Mouse (Mus musculus) gastrocnemius, adult 8-10 months (tissue): ENCODE data around the gene Tprg. TPM values are rescaled to one million over a fixed set of nuclear protein-coding genes. Genes with fewer than 3 reads are reported as not detected.

ENCODE experiments used
- DNase-seq, 2 experiments: peaks; one replicate each; pipeline ENCODE4 v3.0.0; 2022; ENCODE audit warnings: low spot score in 2 of 2
- total RNA-seq, 4 experiments: library from RNA; stranded (reverse); gene quantifications; 2 replicates each; pipeline ENCODE4 v1.2.4; 2022

Gene Tprg
- total RNA-seq, 4 experiments from 2014 or later = not detected

GRCm38 (mm10) chr16:25333279-25334219 lies 46.9 kb downstream of the Tprg start:
- DNase-seq = no peak

GRCm38 (mm10) chr16:25335058-25335703 lies 48.6 kb downstream of the Tprg start:
- no peak for DNase-seq

GRCm38 (mm10) chr16:25349626-25350025 lies 63.0 kb downstream of the Tprg start:
- DNase-seq = peak; percentile 51 to 63

- DNase-seq = no peak
Observed at GRCm38 (mm10) chr16:25367834-25368233, 81.2 kb downstream of the Tprg start.

DNA sequence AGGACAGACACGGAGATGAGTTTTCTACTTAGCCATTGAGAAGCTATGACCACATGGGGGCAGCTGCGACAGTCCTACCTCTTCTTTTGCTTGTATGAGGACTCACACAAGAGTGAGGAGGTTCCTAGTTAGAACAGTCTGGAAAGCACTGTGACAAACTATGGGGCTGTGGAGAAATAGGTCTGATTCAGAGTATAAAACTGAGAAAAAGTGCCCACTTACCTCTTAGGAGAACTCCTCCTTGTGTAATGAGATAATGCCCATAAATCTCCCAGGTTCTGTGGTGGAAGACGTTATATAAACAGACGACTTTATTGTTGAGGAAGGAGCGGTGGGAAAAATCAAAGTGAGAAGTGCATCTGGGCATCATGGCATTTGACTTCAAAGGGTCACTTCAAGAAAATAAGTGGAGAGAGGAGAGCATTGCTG lies 83.4 kb downstream of the Tprg start:
- DNase-seq = no peak

- no peak for DNase-seq
Observed at GRCm38 (mm10) chr16:25374121-25374520, 87.5 kb downstream of the Tprg start.

- DNase-seq = no peak
Observed at GRCm38 (mm10) chr16:25374775-25375174, 88.2 kb downstream of the Tprg start.

GRCm38 (mm10) chr16:25376720-25377373 lies 90.2 kb downstream of the Tprg start:
- peak; percentile 72 to 81 for DNase-seq

DNA sequence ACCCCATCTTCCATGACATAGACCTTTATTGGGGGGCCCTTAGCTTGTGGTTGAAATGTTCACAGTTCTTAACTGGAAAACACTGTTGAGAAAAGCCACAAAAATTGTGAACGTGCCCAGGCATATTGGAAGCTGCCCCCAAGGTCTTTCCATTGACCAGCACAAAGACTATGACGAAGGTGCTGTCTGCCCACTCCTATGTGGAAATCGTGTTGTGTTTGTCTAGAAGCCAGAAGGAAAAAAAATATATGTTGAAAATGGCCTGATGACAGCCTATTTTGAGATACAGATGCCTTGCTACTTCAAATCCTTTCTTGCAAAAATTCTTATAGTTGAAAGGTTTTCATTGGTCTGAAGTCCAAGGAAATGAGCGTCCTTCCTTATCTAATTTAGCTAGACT lies 91.1 kb downstream of the Tprg start:
- DNase-seq = no peak

GRCm38 (mm10) chr16:25385498-25386192 lies 99.0 kb downstream of the Tprg start:
- DNase-seq = no peak

- DNase-seq = no peak
Observed at GRCm38 (mm10) chr16:25394676-25395075, 108.1 kb downstream of the Tprg start.

- DNase-seq = no peak
Observed at GRCm38 (mm10) chr16:25404156-25404555, 117.5 kb downstream of the Tprg start.

GRCm38 (mm10) chr16:25407204-25407886 lies 120.7 kb downstream of the Tprg start:
- no peak for DNase-seq

DNA sequence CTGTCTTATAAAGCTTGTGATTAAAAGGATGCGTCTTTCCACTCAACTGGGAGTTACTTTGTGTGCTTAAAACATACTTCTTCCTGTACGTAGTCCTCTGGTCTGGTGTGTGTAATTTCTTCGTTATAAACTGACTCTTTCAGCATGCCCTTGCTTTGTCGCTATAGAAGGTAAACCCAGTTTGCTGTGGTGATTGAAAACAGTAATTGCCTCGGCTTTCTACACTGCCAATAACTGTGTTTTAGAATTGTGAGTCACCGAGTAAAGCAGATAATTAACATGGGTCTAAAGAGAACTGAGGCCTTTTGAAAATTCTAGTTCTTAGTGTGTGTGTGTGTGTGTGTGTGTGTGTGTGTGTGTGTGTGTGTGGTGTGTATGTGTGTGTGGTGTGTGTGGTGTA lies 121.4 kb downstream of the Tprg start:
- DNase-seq = no peak

- DNase-seq = no peak
Observed at GRCm38 (mm10) chr16:25411307-25411706, 124.7 kb downstream of the Tprg start.

GRCm38 (mm10) chr16:25413885-25414284 lies 127.3 kb downstream of the Tprg start:
- DNase-seq = no peak

- no peak for DNase-seq
Observed at GRCm38 (mm10) chr16:25415186-25415585, 128.6 kb downstream of the Tprg start.

- DNase-seq = no peak
Observed at GRCm38 (mm10) chr16:25417875-25418630, 131.4 kb downstream of the Tprg start.

DNA sequence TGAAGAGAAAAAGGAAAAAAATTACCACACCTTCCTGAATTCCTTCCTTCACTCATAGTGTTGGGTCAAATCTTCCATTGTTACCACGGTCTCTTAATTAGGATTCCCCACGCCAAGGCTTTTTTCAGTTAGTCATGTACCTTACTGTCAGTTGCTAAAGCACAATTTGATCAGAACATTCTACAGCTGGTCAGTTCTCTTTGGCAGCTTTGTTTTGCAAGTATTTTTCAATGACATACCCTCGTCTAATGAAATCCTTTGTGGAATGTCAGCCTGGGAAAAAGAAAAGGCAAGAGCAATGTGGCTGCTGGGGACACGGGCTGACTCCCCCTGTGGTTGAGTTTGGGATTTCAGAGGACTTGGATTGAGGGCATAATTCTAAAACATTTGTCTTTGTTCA lies 136.4 kb downstream of the Tprg start:
- no peak for DNase-seq

- no peak for DNase-seq
Observed at GRCm38 (mm10) chr16:25424001-25424400, 137.4 kb downstream of the Tprg start.
